Mouse (Mus musculus) spleen, postnatal 10 days (tissue): Measurements from ENCODE around the gene Rbm4b.
"Not testable (repeated sequence)": the region's sequence is repeated elsewhere in the genome, so short reads cannot be mapped to it uniquely, and the experiment has no call there.

Experiments
- DNase-seq, 2 experiments: peaks; one replicate each; pipeline ENCODE4 v3.0.0; 2021 to 2022; ENCODE audit warnings: low spot score in 2 of 2

The Rbm4b gene

DNA sequence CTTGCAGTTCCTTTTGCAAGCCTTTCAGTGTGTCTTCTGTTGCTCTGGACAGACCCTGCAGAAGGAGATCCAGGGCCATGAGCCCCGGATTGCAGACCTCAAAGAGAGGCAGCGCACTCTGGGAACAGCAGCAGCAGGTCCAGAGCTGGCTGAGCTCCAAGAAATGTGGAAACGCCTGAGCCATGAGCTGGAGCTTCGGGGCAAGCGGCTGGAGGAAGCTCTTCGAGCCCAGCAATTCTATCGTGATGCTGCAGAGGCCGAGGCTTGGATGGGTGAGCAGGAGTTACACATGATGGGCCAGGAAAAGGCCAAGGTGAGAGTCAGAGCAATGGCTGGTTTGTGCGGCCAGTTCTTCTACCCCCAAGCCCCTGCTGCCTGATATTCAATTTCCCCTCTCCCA is 11.2 kb upstream of the Rbm4b start:
- DNase-seq, result no peak

GRCm38 (mm10) chr19:4745681-4746080 is 10.6 kb upstream of the Rbm4b start:
- DNase-seq, result no peak

GRCm38 (mm10) chr19:4746611-4747010 is 9.7 kb upstream of the Rbm4b start:
- DNase-seq, result no peak

GRCm38 (mm10) chr19:4747631-4748312 is 8.5 kb upstream of the Rbm4b start:
- no peak for DNase-seq

GRCm38 (mm10) chr19:4748493-4748892 is 7.8 kb upstream of the Rbm4b start:
- no peak for DNase-seq

DNA sequence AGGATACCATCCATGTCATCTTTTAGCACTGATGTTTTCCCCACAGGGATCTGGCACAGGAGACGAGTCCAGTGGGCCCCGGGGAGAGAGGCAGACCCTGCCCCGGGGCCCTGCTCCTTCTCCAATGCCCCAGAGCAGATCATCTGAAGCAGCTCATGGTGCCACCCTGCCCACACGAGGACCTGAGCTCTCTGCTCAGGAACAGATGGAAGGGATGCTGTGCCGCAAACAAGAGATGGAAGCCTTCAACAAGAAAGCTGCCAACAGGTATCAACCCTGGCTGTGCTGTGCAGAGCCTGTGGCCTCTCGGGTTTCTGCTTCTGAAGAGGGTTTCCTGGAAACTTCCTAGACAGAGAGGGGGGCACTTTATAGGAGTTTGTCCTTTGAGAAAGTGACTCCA is 6.3 kb upstream of the Rbm4b start:
- DNase-seq, result no peak

- DNase-seq, result peak; percentile 89 to 94
Measured at GRCm38 (mm10) chr19:4755565-4756192, 618 bp upstream of the Rbm4b start.

GRCm38 (mm10) chr19:4756921-4757320 is 624 bp downstream of the Rbm4b start:
- DNase-seq, result no peak

DNA sequence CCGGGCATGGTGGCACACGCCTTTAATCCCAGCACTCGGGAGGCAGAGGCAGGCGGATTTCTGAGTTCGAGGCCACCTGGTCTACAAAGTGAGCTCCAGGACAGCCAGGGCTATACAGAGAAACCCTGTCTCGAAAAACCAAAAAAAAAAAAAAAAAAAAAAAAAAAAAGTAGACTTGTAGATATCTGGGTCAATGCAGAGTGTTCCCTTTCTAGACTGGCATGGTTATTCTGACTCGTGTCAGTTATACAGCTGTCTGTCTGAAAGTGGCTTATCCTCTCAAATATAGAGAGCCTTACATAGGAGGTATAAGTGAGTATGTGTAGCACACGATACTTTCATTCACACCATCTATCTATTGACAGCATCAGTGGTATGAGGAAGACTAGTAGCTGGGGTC is 4.2 kb downstream of the Rbm4b start:
- not testable (repeated sequence) for DNase-seq

DNA sequence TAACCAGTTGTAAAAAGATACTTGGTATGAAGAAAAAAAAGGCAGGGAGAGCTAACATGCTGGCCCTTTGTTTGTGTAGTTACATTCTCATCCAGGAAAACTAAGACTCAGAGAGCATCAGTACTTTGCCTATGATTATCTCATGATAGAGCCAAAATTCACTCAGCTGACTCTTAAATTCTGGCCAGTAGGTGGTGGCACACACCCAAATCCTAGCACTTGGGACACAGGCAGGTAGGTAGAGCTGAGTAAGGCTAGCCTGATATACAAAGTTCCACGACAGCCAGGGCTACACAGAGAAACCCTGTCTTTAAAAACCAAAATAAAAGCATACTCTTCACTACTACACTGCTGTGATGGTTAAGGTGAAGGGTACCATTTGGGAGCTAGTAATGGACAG is 6.6 kb downstream of the Rbm4b start:
- no peak for DNase-seq

DNA sequence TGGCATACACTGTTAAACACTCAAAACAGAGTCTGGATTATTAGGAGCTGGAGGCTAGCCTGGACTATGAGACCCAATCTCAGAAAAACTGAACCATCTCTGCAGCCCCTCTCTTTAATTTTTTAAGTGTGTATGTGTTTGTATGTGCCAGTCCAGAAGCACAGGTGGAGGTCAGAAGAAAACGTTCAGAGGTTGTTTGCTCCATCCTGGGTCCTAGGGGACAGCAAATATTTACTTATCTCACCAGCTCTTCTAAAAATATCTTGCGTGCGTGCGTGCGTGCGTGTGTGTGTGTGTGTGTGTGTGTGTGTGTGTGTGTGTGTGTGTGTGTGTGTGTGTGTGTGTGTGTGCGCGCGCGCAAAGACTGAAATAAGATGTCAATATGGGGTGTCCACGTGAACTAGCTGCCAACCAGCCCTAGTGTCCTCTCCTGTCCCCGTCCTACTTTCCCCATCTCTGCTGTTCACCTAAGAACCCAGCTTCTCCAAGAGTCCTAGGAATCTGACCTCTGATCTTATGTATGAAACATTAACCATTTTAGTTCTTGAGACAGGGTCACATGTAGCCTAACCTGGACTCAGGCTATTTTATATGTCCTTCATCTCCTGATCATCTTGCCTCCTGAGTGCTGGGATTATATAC is 11.3 kb downstream of the Rbm4b start:
- no peak for DNase-seq

- no peak for DNase-seq
Measured at GRCm38 (mm10) chr19:4772785-4773184, 16.5 kb downstream of the Rbm4b start.

- no peak for DNase-seq
Measured at GRCm38 (mm10) chr19:4782891-4783290, 26.6 kb downstream of the Rbm4b start.

GRCm38 (mm10) chr19:4785206-4785605 is 28.9 kb downstream of the Rbm4b start:
- no peak for DNase-seq

GRCm38 (mm10) chr19:4786313-4786712 is 30.0 kb downstream of the Rbm4b start:
- no peak for DNase-seq

DNA sequence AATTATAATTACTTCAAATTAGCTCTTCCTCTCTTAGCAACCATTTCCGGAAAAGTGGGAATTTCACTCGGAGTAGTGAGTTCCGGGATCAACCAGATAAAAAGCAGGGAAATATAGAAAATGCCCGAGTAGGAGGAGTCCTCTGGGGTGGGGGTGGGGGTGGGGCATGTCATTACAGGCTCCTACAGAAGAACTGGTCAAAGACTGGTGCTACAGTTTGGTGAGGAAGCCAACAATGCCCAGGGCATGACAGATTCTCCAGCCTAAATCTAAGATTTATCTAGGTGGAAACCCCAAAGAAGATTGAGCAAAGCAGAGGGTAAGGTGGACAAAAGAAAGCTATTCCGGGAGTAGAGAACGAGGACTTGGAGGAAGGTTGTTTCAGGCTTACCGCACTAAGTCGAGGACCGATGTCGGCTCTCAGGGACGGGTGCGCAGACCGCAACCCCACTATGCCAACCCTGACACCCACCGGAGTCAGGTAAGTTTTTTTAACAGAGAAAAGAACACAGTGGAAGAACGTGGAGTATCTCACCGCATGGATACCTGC is 37.1 kb downstream of the Rbm4b start:
- no peak for DNase-seq

- DNase-seq, result peak; percentile 94 to 97
Measured at GRCm38 (mm10) chr19:4793831-4794422, 37.6 kb downstream of the Rbm4b start, which contains the start of gene Rbm4. Gene Rbm4, minus strand, starts transcription at chr19:4793901.

- no peak for DNase-seq
Measured at GRCm38 (mm10) chr19:4795929-4796328, 39.6 kb downstream of the Rbm4b start.

- DNase-seq, result no peak
Measured at GRCm38 (mm10) chr19:4797846-4798245, 41.5 kb downstream of the Rbm4b start.

GRCm38 (mm10) chr19:4799083-4799482 is 42.8 kb downstream of the Rbm4b start:
- DNase-seq, result no peak

DNA sequence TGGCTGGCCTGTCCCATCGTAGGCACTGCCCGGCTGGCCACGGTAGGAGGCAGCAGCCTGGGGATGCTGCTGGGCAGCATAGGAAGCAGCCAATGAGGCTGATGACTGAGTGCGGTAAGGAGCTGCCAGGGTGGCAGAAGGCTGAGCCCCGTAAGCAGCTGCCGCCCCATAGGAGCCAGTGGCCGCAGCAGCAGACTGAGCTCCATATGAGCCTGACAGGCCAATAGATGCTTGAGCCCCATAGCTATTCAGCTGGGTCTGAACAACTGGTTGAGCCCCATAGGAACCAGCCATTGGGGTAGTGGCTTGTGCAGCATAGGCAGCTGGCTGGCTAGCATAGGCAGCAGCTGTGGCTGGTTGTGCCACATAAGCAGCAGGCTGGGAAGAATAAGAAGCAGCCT is 46.4 kb downstream of the Rbm4b start:
- no peak for DNase-seq

DNA sequence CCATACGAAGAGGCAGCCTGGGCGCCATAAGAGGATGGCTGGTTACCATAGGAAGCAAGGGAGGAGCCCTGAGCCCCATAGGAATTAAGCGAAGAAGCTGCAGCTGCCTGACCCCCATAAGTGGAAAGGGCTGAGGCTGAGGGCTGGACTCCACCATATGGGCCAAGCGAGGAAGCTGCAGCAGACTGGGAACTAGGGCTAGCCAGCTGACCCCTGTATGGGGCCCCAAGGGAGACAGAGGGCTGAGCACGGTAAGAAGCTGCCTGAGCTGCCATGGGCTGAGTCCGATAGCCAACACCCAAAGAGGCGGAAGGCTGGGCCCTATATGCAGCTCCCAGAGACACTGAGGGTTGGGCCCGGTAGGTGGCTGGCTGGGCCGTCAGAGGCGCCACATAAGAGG is 47.0 kb downstream of the Rbm4b start:
- no peak for DNase-seq
